Mouse (Mus musculus) left cerebral cortex, adult 8-10 months (tissue): ENCODE data around the gene Ccdc88a. TPM values are rescaled to one million over a fixed set of nuclear protein-coding genes. Genes with fewer than 3 reads are reported as not detected.
"Not testable (repeated sequence)": the region's sequence is repeated elsewhere in the genome, so short reads cannot be mapped to it uniquely, and the experiment has no call there.

Experiments used
- DNase-seq, 2 experiments: peaks; one replicate each; pipeline ENCODE4 v3.0.0; 2022; ENCODE audit warnings: low spot score in 2 of 2
- total RNA-seq, 4 experiments: library from RNA; stranded (reverse); gene quantifications; 2 replicates each; pipeline ENCODE4 v1.2.4; 2022

Gene Ccdc88a
- total RNA-seq, 4 experiments from 2014 or later, result 52.4 to 62.0 (median 60.7) TPM

- DNase-seq, result no peak
Measured at GRCm38 (mm10) chr11:29448741-29449140, 75.3 kb downstream of the Ccdc88a start.

DNA sequence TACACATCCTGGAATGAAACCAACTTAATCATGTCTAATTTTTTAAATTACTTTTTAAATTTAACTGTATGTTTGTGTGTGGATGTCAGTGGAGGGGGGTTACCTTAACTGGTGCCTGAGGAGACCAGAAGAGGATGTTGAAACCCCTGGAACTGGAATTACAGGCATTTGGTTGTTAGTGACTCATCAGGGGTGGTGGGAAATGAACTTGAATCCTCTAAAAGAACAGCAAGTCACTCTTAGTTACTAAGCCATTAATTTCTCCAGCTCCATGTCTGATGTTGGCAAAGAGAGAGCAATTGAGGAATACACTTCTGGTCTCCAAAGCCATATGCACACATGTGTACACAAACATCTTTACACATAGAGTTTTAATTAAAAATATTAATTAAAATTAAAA, 101.2 kb downstream of the Ccdc88a start:
- DNase-seq, result no peak

GRCm38 (mm10) chr11:29493135-29493534, 119.7 kb downstream of the Ccdc88a start:
- DNase-seq, result no peak

GRCm38 (mm10) chr11:29496962-29497361, 123.5 kb downstream of the Ccdc88a start:
- no peak for DNase-seq

- DNase-seq, result no peak
Measured at GRCm38 (mm10) chr11:29503948-29504893, 130.8 kb downstream of the Ccdc88a start.

GRCm38 (mm10) chr11:29504899-29505625, 131.6 kb downstream of the Ccdc88a start:
- no peak for DNase-seq

- DNase-seq, result no peak
Measured at GRCm38 (mm10) chr11:29509421-29509820, 136.0 kb downstream of the Ccdc88a start.

GRCm38 (mm10) chr11:29512818-29513535, 139.5 kb downstream of the Ccdc88a start:
- no peak for DNase-seq

DNA sequence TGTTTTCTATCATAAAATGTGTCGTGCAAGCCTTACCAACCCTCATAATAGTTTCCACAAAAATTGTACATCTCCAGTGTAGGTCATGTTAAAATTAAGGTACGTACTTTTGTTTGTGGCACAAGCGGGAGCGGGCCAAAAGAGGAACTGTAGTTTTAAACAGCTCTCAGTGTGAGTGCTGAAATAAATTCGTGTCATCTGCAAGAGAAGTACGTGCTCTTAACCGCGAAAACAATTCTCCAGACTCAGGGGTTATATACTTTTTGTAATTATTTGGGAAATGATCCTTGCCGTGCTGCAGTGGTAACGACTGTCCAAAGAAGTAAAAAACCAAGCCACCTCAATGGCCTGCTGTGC, 140.8 kb downstream of the Ccdc88a start:
- no peak for DNase-seq

DNA sequence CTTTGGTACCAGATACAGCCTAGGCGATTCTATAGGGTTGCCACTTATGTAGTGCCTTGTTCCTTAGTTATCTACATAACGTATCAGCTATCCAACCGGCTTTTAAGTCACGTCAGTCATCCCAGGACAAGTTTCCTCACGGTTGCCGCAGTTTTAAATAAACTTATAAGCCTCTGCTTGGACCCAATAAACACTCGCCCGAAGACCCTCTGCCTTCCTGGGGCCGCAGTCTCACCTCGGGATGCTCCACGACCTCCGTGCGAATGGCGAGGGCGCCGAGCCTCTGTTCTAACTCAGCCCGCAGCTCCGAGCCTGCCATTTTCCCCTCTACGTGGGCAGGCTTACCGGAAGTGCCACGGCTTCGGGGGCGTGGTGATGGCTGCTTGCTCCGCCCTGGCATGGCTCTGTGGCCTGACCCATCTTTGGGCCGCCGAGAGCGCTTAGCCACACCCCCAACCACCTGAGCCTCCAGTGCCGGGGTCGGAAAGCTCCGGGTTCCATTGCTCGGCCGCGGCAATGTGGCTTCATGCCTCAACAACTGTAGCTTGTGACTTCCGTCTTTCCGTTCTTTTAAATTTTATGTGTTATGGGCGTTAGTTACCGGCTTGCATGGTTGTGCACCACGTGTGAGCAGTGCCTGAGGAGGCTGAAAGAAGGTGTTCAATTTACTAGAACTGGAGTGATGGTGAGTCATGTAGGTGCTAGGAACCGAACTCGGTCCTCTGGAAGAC, 141.4 kb downstream of the Ccdc88a start, which contains the start of gene Prorsd1:
TSS of gene Prorsd1 (minus strand) at position 352 of the 731 bp plus-strand sequence.
- DNase-seq, result peak; percentile 38 to 65

DNA sequence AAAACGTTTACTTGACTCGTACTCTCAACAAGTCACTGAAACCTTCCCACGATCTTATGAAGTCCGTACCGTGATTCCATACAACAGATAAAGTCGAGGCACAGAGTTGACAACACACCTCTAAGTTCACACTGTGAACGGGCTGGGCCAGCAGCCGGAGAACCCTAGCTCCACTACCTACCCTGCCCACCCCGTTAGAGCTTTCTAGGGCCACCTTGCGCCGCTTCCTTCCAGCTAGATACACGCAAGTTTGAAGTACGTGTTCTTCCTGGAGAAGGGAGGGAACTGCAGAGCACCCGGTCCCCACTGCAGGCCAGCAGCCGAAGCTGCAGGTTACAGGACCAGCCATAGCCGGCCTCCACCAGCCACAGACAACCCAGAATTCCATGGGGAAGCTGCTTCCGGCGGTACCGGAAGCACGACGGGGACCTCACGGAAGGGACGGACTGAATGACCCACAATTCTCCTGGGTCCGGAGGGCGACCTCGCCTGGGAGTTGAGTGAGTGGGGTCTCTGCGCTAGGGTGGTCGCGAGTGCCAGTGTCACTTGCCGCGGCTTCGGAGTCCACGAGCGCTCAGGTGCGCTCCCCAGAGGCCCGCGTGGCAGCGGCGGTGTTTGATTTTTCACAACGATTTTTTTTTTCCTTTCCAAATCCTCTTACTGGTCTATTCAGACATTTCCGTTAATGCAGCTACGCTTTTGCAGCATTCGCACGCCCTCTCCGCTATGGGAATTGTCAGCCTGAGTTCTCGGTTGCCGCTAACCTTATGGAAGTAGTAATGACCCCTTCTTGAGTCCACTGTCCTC, 152.7 kb downstream of the Ccdc88a start, which contains the start of gene Mtif2:
TSS of gene Mtif2 (plus strand) at position 421 of the 807 bp plus-strand sequence.
- DNase-seq, result peak; percentile 65 to 69

DNA sequence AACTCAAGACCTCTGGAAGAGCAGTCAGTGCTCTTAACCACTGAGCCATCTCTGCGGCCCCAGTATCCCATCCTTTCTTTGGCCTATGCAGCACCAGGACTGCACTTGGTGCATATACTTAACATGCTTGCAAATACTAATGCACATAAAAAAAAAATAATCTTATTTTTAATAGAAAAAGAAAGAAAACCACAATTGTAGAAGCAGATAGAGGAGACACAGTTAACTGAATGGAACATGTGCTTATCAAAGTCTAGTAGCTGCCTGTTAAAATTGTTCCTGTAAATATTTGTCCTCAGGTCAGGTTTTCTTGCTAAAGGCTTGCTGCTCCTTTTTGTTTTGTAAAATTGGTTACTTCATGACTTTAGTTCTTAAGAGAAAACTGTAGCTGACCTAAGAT, 164.7 kb downstream of the Ccdc88a start:
- DNase-seq, result no peak

- DNase-seq, result no peak
Measured at GRCm38 (mm10) chr11:29544225-29544945, 170.9 kb downstream of the Ccdc88a start.

DNA sequence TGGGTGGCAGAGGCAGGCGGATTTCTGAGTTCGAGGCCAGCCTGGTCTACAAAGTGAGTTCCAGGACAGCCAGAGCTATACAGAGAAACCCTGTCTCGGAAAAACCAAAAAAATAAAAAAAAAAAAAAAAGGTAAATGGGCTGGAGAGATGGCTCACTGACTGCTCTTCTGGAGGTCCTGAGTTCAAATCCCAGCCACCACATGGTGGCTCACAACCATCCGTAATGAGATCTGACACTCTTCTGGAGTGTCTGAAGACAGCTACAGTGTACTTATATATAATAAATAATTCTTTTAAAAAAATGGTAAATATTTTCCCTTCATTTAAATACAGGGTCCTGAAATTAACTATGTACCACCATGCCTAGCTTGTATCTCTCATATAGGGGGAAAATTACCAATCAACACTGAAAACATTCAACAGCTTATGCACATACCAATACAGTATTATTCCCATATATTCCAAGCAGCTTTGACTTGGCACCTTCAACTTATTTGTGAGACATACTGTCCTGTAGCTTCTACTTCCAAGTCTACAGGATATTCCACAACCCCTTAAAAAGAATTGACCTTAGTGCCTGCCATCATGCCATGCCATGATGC, 171.8 kb downstream of the Ccdc88a start:
- not testable (repeated sequence) for DNase-seq

GRCm38 (mm10) chr11:29546297-29546696, 172.8 kb downstream of the Ccdc88a start:
- not testable (repeated sequence) for DNase-seq

DNA sequence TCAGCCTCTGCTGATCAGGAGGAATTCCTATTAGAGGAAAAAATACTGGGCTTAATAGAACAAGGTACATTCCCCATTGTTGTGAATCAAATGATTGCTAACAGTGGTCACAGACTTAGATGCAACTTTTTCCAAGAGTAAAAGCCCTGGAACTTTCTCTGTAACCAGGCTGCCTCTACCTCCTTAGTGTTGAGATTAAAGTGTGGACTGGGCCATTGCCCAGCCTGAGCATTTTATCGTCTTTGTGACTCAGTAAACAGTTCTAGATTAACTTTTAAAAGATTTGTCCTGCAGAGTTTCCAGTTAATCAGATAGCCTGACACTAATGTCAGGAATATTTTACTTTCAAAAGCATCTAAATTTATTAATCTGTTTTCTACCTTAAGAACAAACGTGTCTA, 173.3 kb downstream of the Ccdc88a start:
- DNase-seq, result no peak

DNA sequence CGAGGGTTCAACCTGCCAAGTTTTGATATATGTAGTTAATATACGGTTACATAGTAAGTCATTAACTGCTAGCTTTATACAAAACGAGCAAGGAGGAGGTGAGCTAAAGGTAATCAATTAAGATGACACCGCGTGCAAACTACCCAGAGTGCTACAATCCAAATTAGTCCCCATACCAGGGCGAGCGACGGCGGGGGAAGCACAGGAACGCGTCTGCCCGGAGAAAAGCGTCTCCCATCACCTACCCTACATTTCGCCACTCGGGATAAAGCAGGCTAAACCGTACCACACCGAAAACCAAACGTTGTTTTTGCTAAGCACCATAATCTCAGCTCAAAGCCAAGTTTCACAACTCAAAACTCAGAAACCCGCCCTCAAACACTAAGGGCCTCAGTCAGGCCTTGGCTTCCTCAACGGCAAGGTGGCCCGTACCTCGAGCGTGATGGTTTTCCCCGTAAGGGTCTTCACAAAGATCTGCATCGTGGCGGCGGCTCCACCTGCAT, 173.8 kb downstream of the Ccdc88a start:
- no peak for DNase-seq

DNA sequence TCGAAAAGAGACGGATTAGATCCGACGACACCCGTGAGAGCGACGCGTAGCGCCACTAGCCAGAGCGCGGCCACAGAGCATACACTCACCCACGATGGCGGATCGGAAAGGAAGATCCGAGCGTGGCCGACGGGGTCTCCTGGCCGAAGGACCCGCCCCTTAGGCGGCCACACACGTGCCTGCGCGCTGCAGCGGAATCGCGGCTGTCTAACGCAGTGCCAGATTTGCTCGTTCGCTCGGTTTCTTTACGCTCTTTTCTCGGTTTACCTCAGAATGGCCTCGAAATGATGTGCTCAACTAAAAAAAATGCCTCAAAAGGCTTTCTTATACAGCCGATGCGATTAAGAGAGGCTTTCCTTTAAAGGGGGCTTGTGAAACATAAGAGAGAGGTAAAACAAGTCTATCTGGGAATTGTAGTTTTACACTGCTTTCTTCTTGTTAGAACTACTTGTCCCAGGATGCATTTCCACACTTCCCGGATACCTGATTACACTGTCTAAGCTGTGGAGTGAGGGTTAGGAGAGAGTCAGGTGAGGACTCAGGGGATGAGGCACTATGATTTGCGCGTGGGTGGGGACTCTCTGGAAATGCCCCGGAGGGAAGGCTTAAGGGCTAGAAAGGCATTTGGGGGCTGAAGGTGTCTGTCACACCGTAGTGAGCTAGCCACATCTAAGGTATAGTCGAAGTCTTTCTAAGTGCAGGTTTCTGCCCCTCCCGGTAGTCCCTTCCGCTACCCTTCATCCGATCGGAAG, 174.5 kb downstream of the Ccdc88a start, which contains the start of the genes Clhc1 and Rps27a:
TSS of gene Clhc1 (plus strand) at position 199 of the 752 bp plus-strand sequence.
TSS of gene Rps27a (minus strand) at position 358 of the 752 bp plus-strand sequence.
- peak; percentile 87 to 91 for DNase-seq
